Mouse (Mus musculus) myocyte (in vitro differentiated cells): ENCODE results near the gene Rnaseh2c.

ENCODE experiments used
- CEBPB ChIP-seq: IDR thresholded peaks from 2 replicates; pipeline ENCODE4 v1.6.1; 2011; ENCODE audit warnings: mild to moderate bottlenecking, moderate library complexity; ENCODE audit not compliant: poor library complexity, insufficient read depth, severe bottlenecking
- E2F4 ChIP-seq: IDR thresholded peaks from one replicate; pipeline ENCODE4 v1.6.1; 2011; ENCODE audit warnings: mild to moderate bottlenecking, control low read depth, moderate library complexity; ENCODE audit not compliant: insufficient read depth
- MAX ChIP-seq: IDR thresholded peaks from one replicate; pipeline ENCODE4 v1.6.1; 2011; ENCODE audit warnings: low read depth, mild to moderate bottlenecking, control low read depth
- MYOD1 ChIP-seq, 3 experiments: IDR thresholded peaks; one replicate each; pipeline ENCODE4 v1.6.1; 2011; ENCODE audit warnings: control low read depth in 2 of 3, low read depth in 2 of 3, mild to moderate bottlenecking in 2 of 3, moderate library complexity in 1 of 3; ENCODE audit not compliant: insufficient read length in 2 of 3, control insufficient read depth in 1 of 3
- MYOG ChIP-seq, 3 experiments: IDR thresholded peaks; one replicate each; pipeline ENCODE4 v1.6.1; 2011; ENCODE audit warnings: control low read depth in 2 of 3, low read depth in 2 of 3, mild to moderate bottlenecking in 2 of 3; ENCODE audit not compliant: insufficient read length in 2 of 3, control insufficient read depth in 1 of 3, insufficient read depth in 1 of 3
- POLR2A ChIP-seq: IDR thresholded peaks from one replicate; pipeline ENCODE4 v1.6.1; 2011; ENCODE audit warnings: low read depth, mild to moderate bottlenecking, control low read depth, moderate library complexity; ENCODE audit not compliant: insufficient read length
- POLR2AphosphoS2 ChIP-seq: IDR thresholded peaks from one replicate; pipeline ENCODE4 v1.6.1; 2011; ENCODE audit warnings: low read depth, control low read depth; ENCODE audit not compliant: insufficient read length
- REST ChIP-seq: IDR thresholded peaks from one replicate; pipeline ENCODE4 v1.6.1; 2011; ENCODE audit warnings: mild to moderate bottlenecking, control low read depth, moderate library complexity; ENCODE audit not compliant: insufficient read depth, insufficient read length
- TCF12 ChIP-seq: IDR thresholded peaks from one replicate; pipeline ENCODE4 v1.6.1; 2011; ENCODE audit warnings: mild to moderate bottlenecking, control low read depth; ENCODE audit not compliant: poor library complexity, insufficient read depth, severe bottlenecking
- TCF3 ChIP-seq: IDR thresholded peaks from one replicate; pipeline ENCODE4 v1.6.1; 2011; ENCODE audit warnings: low read depth, control low read depth; ENCODE audit not compliant: insufficient read length
- USF1 ChIP-seq: IDR thresholded peaks from one replicate; pipeline ENCODE4 v1.6.1; 2011; ENCODE audit warnings: low read depth, mild to moderate bottlenecking, control low read depth, moderate library complexity

DNA sequence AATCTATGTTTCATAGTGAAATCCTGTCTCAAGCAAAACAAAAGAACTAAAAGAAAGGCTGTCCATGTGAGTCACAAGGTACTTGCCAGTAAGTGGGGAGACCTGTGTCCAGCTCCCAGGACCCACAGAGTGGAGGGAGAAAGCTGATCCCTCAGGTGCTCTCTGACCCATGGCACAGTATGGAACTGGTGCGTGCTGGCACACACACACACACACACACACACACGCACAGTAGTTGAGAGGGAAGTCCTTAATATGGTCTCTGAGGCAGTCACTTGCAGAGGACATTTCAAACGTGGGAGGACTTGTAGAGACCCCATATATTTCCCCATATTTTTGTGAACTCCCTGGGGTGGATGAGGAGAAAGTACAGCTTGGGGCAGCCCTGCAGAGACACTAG, 39.8 kb upstream of the Rnaseh2c start:
- TF ChIP-seq POLR2A (no peak), MYOG (IDR thresholded peaks at IDR 0.05; ENCODE audit: control insufficient read depth in 1 of 3, insufficient read depth in 1 of 3, insufficient read length in 2 of 3, low read depth in 2 of 3) (no peak), USF1 (no peak), E2F4 (no peak), MAX (no peak), MYOD1 (IDR thresholded peaks at IDR 0.05; ENCODE audit: control insufficient read depth in 1 of 3, insufficient read length in 2 of 3, low read depth in 2 of 3) (no peak), REST (no peak), TCF3 (no peak), TCF12 (no peak), POLR2AphosphoS2 (no peak), CEBPB (no peak)
